Mouse (Mus musculus) left cerebral cortex, adult 2 months (tissue): ENCODE data around the gene Nfic. TPM values are rescaled to one million over a fixed set of nuclear protein-coding genes. Genes with fewer than 3 reads are reported as not detected.

Experiments used
- DNase-seq, 2 experiments: peaks; one replicate each; pipeline ENCODE4 v3.0.0; 2021 to 2022; ENCODE audit warnings: low spot score in 2 of 2, mixed read lengths in 1 of 2; ENCODE audit errors: extremely low spot score in 1 of 2
- H3K27ac ChIP-seq: fragments of 200-600 bp; 2 replicates; pipeline ENCODE4 v1.8.1; 2022
- H3K4me3 ChIP-seq: fragments of 200-600 bp; 2 replicates; pipeline ENCODE4 v1.8.1; 2022
- CTCF ChIP-seq: fragments of 200-600 bp; IDR thresholded peaks from 2 replicates; pipeline ENCODE4 v1.8.1; 2022; ENCODE audit warnings: antibody characterized with exemption, mild to moderate bottlenecking, moderate library complexity
- intact Hi-C: fragments of 180-260 bp; cut with DNase I; formaldehyde crosslinking; loops from one replicate; pipeline ENCODE4 v1.15.1; 2025
- total RNA-seq, 2 experiments: library from RNA; stranded (reverse); gene quantifications; 2 replicates each; pipeline ENCODE4 v1.2.3; 2021

Gene Nfic
- total RNA-seq, 2 experiments from 2014 or later = 93.4 to 94.9 TPM

GRCm38 (mm10) chr10:81412586-81413309, 42.7 kb downstream of the Nfic start:
- Histone ChIP-seq H3K4me3 (no peak overlapping the region), H3K27ac (peak overlapping the region; percentile 97)
- intact Hi-C loops = loop anchor here (2.0 kb wide), 1 partner anchor 14 kb away; no protein-coding TSS in a partner anchor
- DNase-seq = no peak
- TF ChIP-seq CTCF = no peak

- intact Hi-C loops = loop anchor here (2.0 kb wide), 1 partner anchor 15 kb away; no protein-coding TSS in a partner anchor
- peak in 1 of 2 experiments; percentile 60 for DNase-seq
- H3K4me3 ChIP-seq = no peak overlapping the region
Observed at GRCm38 (mm10) chr10:81411471-81412400, 43.7 kb downstream of the Nfic start.

GRCm38 (mm10) chr10:81410981-81411380, 44.5 kb downstream of the Nfic start:
- no peak for DNase-seq
- intact Hi-C loops = no loop called here
- Histone ChIP-seq H3K4me3 (no peak overlapping the region), H3K27ac (peak overlapping the region; percentile 97)
- TF ChIP-seq CTCF = no peak

More at GRCm38 (mm10) chr10:81411471-81412400, 43.7 kb downstream of the Nfic start:
- no peak for TF ChIP-seq CTCF
- H3K27ac ChIP-seq = peak overlapping the region; percentile 97

GRCm38 (mm10) chr10:81410350-81410749, 45.1 kb downstream of the Nfic start:
- TF ChIP-seq CTCF = no peak
- intact Hi-C loops = no loop called here
- H3K27ac ChIP-seq = peak overlapping the region; percentile 97
- DNase-seq = no peak
- no peak overlapping the region for H3K4me3 ChIP-seq

GRCm38 (mm10) chr10:81409330-81409729, 46.1 kb downstream of the Nfic start:
- no peak for DNase-seq
- no peak for TF ChIP-seq CTCF
- Histone ChIP-seq H3K4me3 (no peak overlapping the region), H3K27ac (peak overlapping the region; percentile 61)
- intact Hi-C loops = no loop called here

- H3K27ac ChIP-seq = peak overlapping the region; percentile 61
- DNase-seq = peak in 1 of 2 experiments; percentile 72
Observed at GRCm38 (mm10) chr10:81408871-81409291, 46.6 kb downstream of the Nfic start.

GRCm38 (mm10) chr10:81408424-81408729, 47.1 kb downstream of the Nfic start:
- Histone ChIP-seq H3K4me3 (no peak overlapping the region), H3K27ac (peak overlapping the region; percentile 56)
- DNase-seq = no peak
- TF ChIP-seq CTCF = no peak
- intact Hi-C loops = no loop called here

More at GRCm38 (mm10) chr10:81408871-81409291, 46.6 kb downstream of the Nfic start:
- intact Hi-C loops = no loop called here
- no peak overlapping the region for H3K4me3 ChIP-seq
- peak; percentile 82 for TF ChIP-seq CTCF

- intact Hi-C loops = no loop called here
- Histone ChIP-seq H3K27ac (peak overlapping the region; percentile 56), H3K4me3 (0 out of 2 replicates have a peak overlapping the region, but pooled peaks have one; percentile 3)
Observed at GRCm38 (mm10) chr10:81407539-81408423, 47.7 kb downstream of the Nfic start.

GRCm38 (mm10) chr10:81406504-81407440, 48.7 kb downstream of the Nfic start:
- peak overlapping the region; percentile 56 for H3K27ac ChIP-seq
- H3K4me3 ChIP-seq = 0 out of 2 replicates have a peak overlapping the region, but pooled peaks have one; percentile 3
- no peak for TF ChIP-seq CTCF
- intact Hi-C loops = no loop called here
- no peak for DNase-seq

More at GRCm38 (mm10) chr10:81407539-81408423, 47.7 kb downstream of the Nfic start:
- no peak; the same call in 1 of the 2 replicates for TF ChIP-seq CTCF
- DNase-seq = peak; percentile 69 to 70

- Histone ChIP-seq H3K27ac (no peak overlapping the region), H3K4me3 (no peak overlapping the region)
- peak; percentile 81 for TF ChIP-seq CTCF
- peak; percentile 59 to 64 for DNase-seq
- intact Hi-C loops = no loop called here
Observed at GRCm38 (mm10) chr10:81405588-81406201, 49.7 kb downstream of the Nfic start.
